Mouse (Mus musculus): ENCODE data around the gene Hoxa6. TPM values are rescaled to one million over a fixed set of nuclear protein-coding genes. Genes with fewer than 3 reads are reported as not detected.

The Hoxa6 gene
- total and polyA plus RNA-seq, 2 experiments = not detected

- TF ChIP-seq CTCF (IDR thresholded peaks at IDR 0.05; ENCODE audit: low read depth, low read length) = no peak
- no peak for TF ChIP-seq POLR2A (IDR thresholded peaks at IDR 0.05; ENCODE audit: extremely low read depth, insufficient read depth, low read length)
- Histone ChIP-seq H3K4me1 (ENCODE audit: control insufficient read depth, insufficient read depth, low read length) (no peaks in the 10 kb centered on the region), H3K79me2 (ENCODE audit: control insufficient read depth, insufficient read depth, low read length) (no peaks in the 10 kb centered on the region), H3K27me3 (ENCODE audit: control insufficient read depth, insufficient read depth, low read length) (peaks cover 53% of the 10 kb centered on the region), H3K27ac (replicated peaks; ENCODE audit: insufficient read depth, low read depth, low read length) (no peak overlapping the region), H3K9ac (ENCODE audit: low read depth, low read length) (no peak overlapping the region), H3K36me3 (ENCODE audit: control insufficient read depth, insufficient read depth, low read length) (no peaks in the 10 kb centered on the region), H3K4me3 (ENCODE audit: insufficient read depth, low read depth, low read length) (no peak overlapping the region)
- DNase-seq (ENCODE audit: extremely low read depth, low read depth, low spot score) = no peak
- 25% methylated on average over 5 of the region's 5 CpGs for WGBS
These were observed 5.7 kb upstream of the Hoxa6 start for GRCm38 (mm10) chr6:52214271-52214670.

- Histone ChIP-seq H3K27ac (replicated peaks; ENCODE audit: insufficient read depth, low read depth, low read length) (no peak within 1 kb of the TSS), H3K9ac (ENCODE audit: low read depth, low read length) (no peak within 1 kb of the TSS), H3K4me1 (ENCODE audit: control insufficient read depth, insufficient read depth, low read length) (no peaks in the 10 kb centered on the region), H3K27me3 (ENCODE audit: control insufficient read depth, insufficient read depth, low read length) (peaks cover 57% of the 10 kb centered on the region), H3K4me3 (ENCODE audit: insufficient read depth, low read depth, low read length) (peak within 1 kb of the TSS; percentile 34; the same call in 1 of the 2 replicates), H3K36me3 (ENCODE audit: control insufficient read depth, insufficient read depth, low read length) (no peaks in the 10 kb centered on the region), H3K79me2 (ENCODE audit: control insufficient read depth, insufficient read depth, low read length) (no peaks in the 10 kb centered on the region)
- no peak for DNase-seq (ENCODE audit: extremely low read depth, low read depth, low spot score)
- TF ChIP-seq POLR2A (IDR thresholded peaks at IDR 0.05; ENCODE audit: extremely low read depth, insufficient read depth, low read length) = no peak
- 7% methylated on average over 38 of the region's 38 CpGs for WGBS
These were observed 4.8 kb upstream of the Hoxa6 start, which contains the start of the genes Hoxa3 and Gm28308 for GRCm38 (mm10) chr6:52213119-52213986. Hoxa3 (minus strand) TSS chr6:52213336. Gm28308 (minus strand) TSS chr6:52213339.

GRCm38 (mm10) chr6:52212556-52213118 is 4.1 kb upstream of the Hoxa6 start:
- no peak overlapping the region for H3K27ac ChIP-seq (replicated peaks; ENCODE audit: insufficient read depth, low read depth, low read length)
- H3K36me3 ChIP-seq (ENCODE audit: control insufficient read depth, insufficient read depth, low read length) = no peaks in the 10 kb centered on the region
- H3K4me1 ChIP-seq (ENCODE audit: control insufficient read depth, insufficient read depth, low read length) = no peaks in the 10 kb centered on the region
- WGBS = 5% methylated on average over 22 of the region's 22 CpGs
- no peaks in the 10 kb centered on the region for H3K79me2 ChIP-seq (ENCODE audit: control insufficient read depth, insufficient read depth, low read length)
- DNase-seq (ENCODE audit: extremely low read depth, low read depth, low spot score) = no peak
- H3K4me3 ChIP-seq (ENCODE audit: insufficient read depth, low read depth, low read length) = peak overlapping the region; percentile 34; the same call in 1 of the 2 replicates
- TF ChIP-seq POLR2A (IDR thresholded peaks at IDR 0.05; ENCODE audit: extremely low read depth, insufficient read depth, low read length) (no peak), CTCF (IDR thresholded peaks at IDR 0.05; ENCODE audit: low read depth, low read length) (no peak)
- no peak overlapping the region for H3K9ac ChIP-seq (ENCODE audit: low read depth, low read length)
- peaks cover 55% of the 10 kb centered on the region for H3K27me3 ChIP-seq (ENCODE audit: control insufficient read depth, insufficient read depth, low read length)

- H3K79me2 ChIP-seq (ENCODE audit: control insufficient read depth, insufficient read depth, low read length) = no peaks in the 10 kb centered on the region
- H3K4me1 ChIP-seq (ENCODE audit: control insufficient read depth, insufficient read depth, low read length) = no peaks in the 10 kb centered on the region
- no peak overlapping the region for H3K9ac ChIP-seq (ENCODE audit: low read depth, low read length)
- H3K36me3 ChIP-seq (ENCODE audit: control insufficient read depth, insufficient read depth, low read length) = no peaks in the 10 kb centered on the region
- no peak overlapping the region for H3K4me3 ChIP-seq (ENCODE audit: insufficient read depth, low read depth, low read length)
- 8% methylated on average over 13 of the region's 13 CpGs for WGBS
- no peak overlapping the region for H3K27ac ChIP-seq (replicated peaks; ENCODE audit: insufficient read depth, low read depth, low read length)
- TF ChIP-seq CTCF (IDR thresholded peaks at IDR 0.05; ENCODE audit: low read depth, low read length) (no peak), POLR2A (IDR thresholded peaks at IDR 0.05; ENCODE audit: extremely low read depth, insufficient read depth, low read length) (no peak)
- peaks cover 48% of the 10 kb centered on the region for H3K27me3 ChIP-seq (ENCODE audit: control insufficient read depth, insufficient read depth, low read length)
- no peak for DNase-seq (ENCODE audit: extremely low read depth, low read depth, low spot score)
These were observed 3.4 kb upstream of the Hoxa6 start for GRCm38 (mm10) chr6:52211961-52212360.

GRCm38 (mm10) chr6:52211170-52211935 is 2.8 kb upstream of the Hoxa6 start:
- H3K4me1 ChIP-seq (ENCODE audit: control insufficient read depth, insufficient read depth, low read length) = no peaks in the 10 kb centered on the region
- peaks cover 46% of the 10 kb centered on the region for H3K27me3 ChIP-seq (ENCODE audit: control insufficient read depth, insufficient read depth, low read length)
- no peak overlapping the region for H3K27ac ChIP-seq (replicated peaks; ENCODE audit: insufficient read depth, low read depth, low read length)
- 3% methylated on average over 37 of the region's 37 CpGs for WGBS
- no peak overlapping the region for H3K9ac ChIP-seq (ENCODE audit: low read depth, low read length)
- H3K4me3 ChIP-seq (ENCODE audit: insufficient read depth, low read depth, low read length) = no peak overlapping the region
- TF ChIP-seq CTCF (IDR thresholded peaks at IDR 0.05; ENCODE audit: low read depth, low read length) (peak; percentile 84), POLR2A (IDR thresholded peaks at IDR 0.05; ENCODE audit: extremely low read depth, insufficient read depth, low read length) (no peak)
- no peak for DNase-seq (ENCODE audit: extremely low read depth, low read depth, low spot score)
- H3K79me2 ChIP-seq (ENCODE audit: control insufficient read depth, insufficient read depth, low read length) = no peaks in the 10 kb centered on the region
- no peaks in the 10 kb centered on the region for H3K36me3 ChIP-seq (ENCODE audit: control insufficient read depth, insufficient read depth, low read length)
